Mouse (Mus musculus) midbrain, embryonic 10.5 days (tissue): Measurements from ENCODE around the gene Adamtsl4. TPM values are rescaled to one million over a fixed set of nuclear protein-coding genes. Genes with fewer than 3 reads are reported as not detected.

Experiments used
- DNase-seq: peaks from one replicate; pipeline ENCODE4 v3.0.0-alpha.2; 2017; ENCODE audit warnings: low spot score
- H3K27ac ChIP-seq: fragments of 300-500 bp; sonication (generic); replicated peaks from 2 replicates; pipeline ENCODE4 v1.5.1; 2016; ENCODE audit warnings: mild to moderate bottlenecking
- H3K27me3 ChIP-seq: fragments of 300-500 bp; sonication (generic); 2 replicates; pipeline ENCODE4 v1.6.1; 2016; ENCODE audit warnings: low read depth, mild to moderate bottlenecking; ENCODE audit not compliant: poor library complexity, severe bottlenecking
- H3K36me3 ChIP-seq: fragments of 300-500 bp; sonication (generic); 2 replicates; pipeline ENCODE4 v1.6.1; 2016; ENCODE audit warnings: mild to moderate bottlenecking, moderate library complexity
- H3K4me1 ChIP-seq: fragments of 300-500 bp; sonication (generic); 2 replicates; pipeline ENCODE4 v1.6.1; 2016
- H3K4me3 ChIP-seq: fragments of 300-500 bp; sonication (generic); 2 replicates; pipeline ENCODE4 v1.5.1; 2016; ENCODE audit warnings: mild to moderate bottlenecking, moderate library complexity
- H3K9me3 ChIP-seq: fragments of 300-500 bp; sonication (generic); replicated peaks from 2 replicates; pipeline ENCODE4 v1.6.1; 2016; ENCODE audit warnings: mild to moderate bottlenecking
- WGBS: fragments of 180-500 bp; shearing (Covaris S2); methylation state at CpG from one replicate; pipeline ENCODE4 v1.1.7; 2016; 5-methylcytosine and 5-hydroxymethylcytosine counted together
- polyA plus RNA-seq: library from polyadenylated mRNA; unstranded; fragments of >200 nt; fragmentation: Nextera tagmentation; extraction: Ambion mirVana; gene quantifications from 2 replicates; pipeline ENCODE4 v1.2.1, GENCODE M21; 2016

The Adamtsl4 gene
- polyA plus RNA-seq, 1 experiment from 2014 or later: 1.4 TPM

DNA sequence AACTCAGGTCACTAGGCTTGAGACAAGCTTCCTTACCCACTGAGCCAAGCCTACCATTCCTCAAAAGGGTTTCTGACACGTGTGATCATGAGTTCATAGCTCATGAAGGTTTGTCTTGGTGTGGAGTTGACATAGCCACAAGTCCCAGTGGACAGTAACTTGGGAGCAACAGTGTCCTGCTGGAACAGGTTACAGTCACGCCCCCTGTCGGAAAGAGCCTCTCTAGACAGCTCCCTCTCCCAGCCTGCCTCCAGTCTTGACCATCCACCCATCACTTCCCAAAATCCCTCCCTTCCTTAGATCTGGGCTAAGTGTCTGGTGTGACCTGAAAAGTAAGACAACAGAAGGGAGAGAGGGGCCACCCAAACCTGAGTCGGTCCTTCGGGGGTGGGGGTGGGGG is 4.8 kb downstream of the Adamtsl4 start:
- no peaks in the 10 kb centered on the region for H3K9me3 ChIP-seq
- no peak overlapping the region for H3K4me3 ChIP-seq
- H3K36me3 ChIP-seq: no peaks in the 10 kb centered on the region
- H3K27ac ChIP-seq: no peak overlapping the region
- no peak for DNase-seq
- 66% methylated on average over 5 of the region's 5 CpGs for WGBS
- peaks cover 15% of the 10 kb centered on the region for H3K27me3 ChIP-seq
- peaks cover 40% of the 10 kb centered on the region for H3K4me1 ChIP-seq

DNA sequence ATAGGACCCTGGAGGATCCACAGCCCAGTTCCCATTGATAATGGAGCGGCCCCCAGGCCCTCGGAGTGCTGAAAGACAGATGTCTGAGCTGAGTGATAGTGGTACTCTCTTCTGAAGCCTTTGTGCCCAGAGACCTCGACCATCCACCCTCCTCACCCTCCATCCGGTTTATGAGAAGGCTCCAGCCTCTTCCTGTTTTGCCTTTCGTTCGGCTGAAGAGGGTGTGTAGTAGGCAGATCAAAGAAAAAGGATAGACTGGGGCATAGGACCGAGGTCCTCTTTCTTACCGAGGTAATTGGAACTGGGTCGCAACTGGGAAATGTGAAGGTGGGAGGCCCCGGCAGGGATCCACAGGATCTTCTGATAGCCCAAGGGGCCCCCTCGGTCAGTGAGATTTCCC is 6.4 kb downstream of the Adamtsl4 start:
- Histone ChIP-seq H3K4me1 (peaks cover 29% of the 10 kb centered on the region), H3K27ac (peak overlapping the region; percentile 25; the same call in 1 of the 2 replicates), H3K9me3 (no peaks in the 10 kb centered on the region), H3K36me3 (no peaks in the 10 kb centered on the region), H3K4me3 (no peak overlapping the region), H3K27me3 (peaks cover 2% of the 10 kb centered on the region; the same call in 1 of the 2 replicates)
- DNase-seq: no peak
- 60% methylated on average over 11 of the region's 11 CpGs for WGBS

DNA sequence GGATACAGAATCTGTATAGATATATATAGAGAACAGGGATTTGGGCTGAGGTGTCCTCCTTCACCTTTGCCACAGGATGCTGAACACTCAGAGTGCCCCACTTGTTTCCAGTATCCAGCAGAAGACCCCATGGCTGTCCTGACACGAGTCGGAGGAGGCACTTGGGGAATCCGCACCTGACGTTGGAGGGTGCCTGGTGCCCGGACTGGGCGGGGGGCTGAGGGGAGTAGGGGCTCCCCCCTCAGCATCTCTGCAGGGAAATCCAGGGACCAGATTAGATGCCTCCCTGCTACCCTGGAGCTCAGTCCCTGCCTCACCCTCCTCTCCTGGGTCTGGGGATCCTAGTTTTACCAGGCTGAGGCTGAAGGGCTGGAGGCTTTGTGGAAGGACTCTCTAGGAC is 7.0 kb downstream of the Adamtsl4 start:
- Histone ChIP-seq H3K27me3 (no peaks in the 10 kb centered on the region), H3K9me3 (no peaks in the 10 kb centered on the region), H3K4me3 (no peak overlapping the region), H3K36me3 (no peaks in the 10 kb centered on the region), H3K27ac (no peak overlapping the region), H3K4me1 (peaks cover 30% of the 10 kb centered on the region)
- DNase-seq: no peak
- WGBS: 81% methylated on average over 6 of the region's 6 CpGs

DNA sequence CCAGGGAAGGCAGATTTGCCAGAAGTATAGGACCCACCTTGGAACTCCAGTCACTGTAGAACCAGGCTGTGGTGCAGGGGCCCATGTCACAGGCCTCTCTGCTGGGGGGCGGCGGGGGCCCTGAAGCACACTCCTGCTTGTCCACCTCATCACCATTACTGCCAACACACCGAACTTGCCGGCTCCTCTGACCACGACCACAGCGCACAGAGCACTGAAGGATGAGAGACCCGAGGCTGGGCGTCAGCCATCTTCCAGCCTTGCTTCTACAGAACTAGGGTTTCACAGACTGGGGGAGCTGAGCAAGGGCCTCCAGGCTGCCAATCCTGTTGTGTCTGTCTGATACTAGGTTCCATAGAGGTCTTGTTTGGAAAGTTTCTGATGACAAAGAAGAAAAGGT is 8.2 kb downstream of the Adamtsl4 start:
- H3K4me1 ChIP-seq: peaks cover 31% of the 10 kb centered on the region
- no peaks in the 10 kb centered on the region for H3K9me3 ChIP-seq
- H3K36me3 ChIP-seq: no peaks in the 10 kb centered on the region
- no peak overlapping the region for H3K27ac ChIP-seq
- 92% methylated on average over 8 of the region's 8 CpGs for WGBS
- no peak for DNase-seq
- H3K4me3 ChIP-seq: no peak overlapping the region
- H3K27me3 ChIP-seq: no peaks in the 10 kb centered on the region

DNA sequence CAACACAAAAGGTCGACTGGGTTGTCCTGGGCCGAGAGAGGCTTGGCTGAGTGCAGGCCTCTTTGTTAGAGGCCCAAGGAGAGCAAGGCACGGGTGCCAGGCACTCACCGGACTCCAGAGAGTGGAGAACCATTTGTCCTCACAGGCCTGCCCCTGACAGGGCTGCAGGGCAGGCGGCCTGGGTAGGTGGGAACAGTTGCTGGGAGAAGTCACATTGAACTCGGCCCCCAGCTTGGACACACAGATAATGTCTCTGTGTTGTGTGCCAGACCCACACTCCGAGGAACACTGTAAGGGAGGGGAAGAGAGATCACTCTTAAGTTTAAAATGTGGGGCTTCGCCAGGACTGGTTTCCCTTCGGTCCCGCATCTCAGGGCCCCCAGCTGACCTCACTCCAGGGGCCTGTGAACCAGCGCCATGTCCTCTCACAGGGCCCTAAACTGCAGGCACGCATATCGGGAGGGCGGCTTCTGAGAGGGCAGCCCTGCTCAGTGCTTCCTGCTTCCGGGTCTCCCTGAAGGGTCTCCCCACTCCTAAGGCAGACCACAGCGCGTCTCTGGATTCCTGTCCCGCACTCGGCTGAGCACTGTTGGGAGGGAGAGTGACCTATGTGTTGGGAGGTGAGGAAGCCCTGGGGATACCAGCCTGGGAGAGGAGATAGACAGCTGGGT is 10.2 kb downstream of the Adamtsl4 start:
- WGBS: 82% methylated on average over 19 of the region's 19 CpGs
- peaks cover 18% of the 10 kb centered on the region for H3K36me3 ChIP-seq
- H3K9me3 ChIP-seq: no peaks in the 10 kb centered on the region
- no peaks in the 10 kb centered on the region for H3K27me3 ChIP-seq
- peaks cover 47% of the 10 kb centered on the region for H3K4me1 ChIP-seq
- no peak overlapping the region for H3K27ac ChIP-seq
- no peak for DNase-seq
- no peak overlapping the region for H3K4me3 ChIP-seq

DNA sequence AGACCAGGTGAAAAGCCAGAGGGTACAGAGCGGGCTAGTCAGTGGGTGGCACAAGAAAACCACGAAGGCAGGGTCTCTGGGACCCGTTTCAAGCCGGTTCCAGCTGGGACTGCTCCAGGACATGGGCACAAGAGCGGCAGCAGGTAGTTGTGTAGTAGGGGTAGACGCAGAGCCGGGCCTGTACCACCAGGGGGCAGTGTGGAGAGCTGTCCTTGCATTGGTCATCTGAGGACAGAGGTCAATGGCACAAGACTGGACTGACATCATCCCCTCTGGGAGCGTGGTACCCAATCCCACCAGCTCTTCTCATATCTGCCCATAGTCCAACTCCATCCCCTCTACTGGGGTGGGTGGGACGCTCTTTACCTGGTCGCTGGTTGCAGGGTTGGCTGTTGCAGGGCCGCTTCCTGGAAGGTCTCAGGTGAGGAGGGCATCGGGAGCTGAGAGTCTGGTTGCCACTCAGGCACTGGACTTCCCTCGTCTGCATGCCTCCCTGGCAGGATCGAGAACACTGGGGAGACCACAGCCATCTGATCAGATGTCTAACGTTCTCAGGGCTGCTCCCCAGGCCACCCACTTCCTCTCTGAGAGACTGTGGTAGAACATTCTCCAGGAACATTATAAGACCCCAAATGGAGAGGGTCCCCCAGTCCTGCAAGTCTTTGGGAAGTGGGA is 10.8 kb downstream of the Adamtsl4 start:
- peaks cover 50% of the 10 kb centered on the region for H3K4me1 ChIP-seq
- WGBS: 61% methylated on average over 15 of the region's 15 CpGs

DNA sequence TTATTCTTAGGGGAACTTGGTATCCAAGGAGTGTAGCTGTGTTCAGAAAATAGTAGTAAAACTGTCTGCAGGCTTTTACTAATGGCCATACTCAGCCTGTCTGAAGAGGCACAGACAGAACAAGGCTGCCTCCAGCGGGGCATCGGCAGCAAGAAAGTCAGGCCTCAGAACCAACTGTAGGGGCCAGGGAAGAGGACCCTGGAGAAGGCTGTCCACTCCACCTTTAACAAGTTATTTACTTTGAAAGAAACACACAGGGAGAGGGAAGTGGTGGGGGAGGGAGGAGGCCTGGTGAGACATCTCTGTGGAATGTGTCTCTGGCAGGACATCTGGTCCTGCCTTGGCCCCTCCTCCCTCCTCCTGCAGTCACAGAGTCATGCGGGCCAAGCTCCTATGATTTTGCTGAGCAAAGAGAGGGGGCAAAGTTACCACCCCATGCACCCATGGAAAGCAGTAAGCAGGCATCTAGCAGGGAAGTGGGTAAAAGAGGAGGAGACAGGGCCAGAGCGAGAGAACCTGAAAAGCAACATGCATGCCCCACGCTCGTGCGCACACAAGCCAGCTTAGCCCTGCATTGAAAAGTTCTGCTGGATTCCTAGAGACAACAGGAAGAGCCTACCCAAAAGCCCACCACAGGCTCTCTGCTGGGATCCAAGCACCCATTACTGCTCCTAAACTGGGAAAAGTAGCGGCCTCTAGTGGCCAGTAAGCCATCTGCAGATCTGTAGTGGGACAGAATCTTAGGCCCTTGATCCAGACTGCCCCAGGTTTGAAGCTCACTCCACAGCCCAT is 12.2 kb downstream of the Adamtsl4 start:
- no peaks in the 10 kb centered on the region for H3K27me3 ChIP-seq
- H3K27ac ChIP-seq: peak overlapping the region; percentile 69
- WGBS: 24% methylated on average over 8 of the region's 8 CpGs
- DNase-seq: peak; percentile 62
- peak overlapping the region; percentile 16; the same call in 1 of the 2 replicates for H3K4me3 ChIP-seq
- no peaks in the 10 kb centered on the region for H3K9me3 ChIP-seq
- peaks cover 37% of the 10 kb centered on the region for H3K36me3 ChIP-seq
- H3K4me1 ChIP-seq: peaks cover 41% of the 10 kb centered on the region

More for the DNA sequence above, 10.8 kb downstream of the Adamtsl4 start:
- H3K4me3 ChIP-seq: no peak overlapping the region
- no peaks in the 10 kb centered on the region for H3K27me3 ChIP-seq
- peaks cover 23% of the 10 kb centered on the region for H3K36me3 ChIP-seq
- no peak overlapping the region for H3K27ac ChIP-seq
- DNase-seq: peak; percentile 80
- no peaks in the 10 kb centered on the region for H3K9me3 ChIP-seq

DNA sequence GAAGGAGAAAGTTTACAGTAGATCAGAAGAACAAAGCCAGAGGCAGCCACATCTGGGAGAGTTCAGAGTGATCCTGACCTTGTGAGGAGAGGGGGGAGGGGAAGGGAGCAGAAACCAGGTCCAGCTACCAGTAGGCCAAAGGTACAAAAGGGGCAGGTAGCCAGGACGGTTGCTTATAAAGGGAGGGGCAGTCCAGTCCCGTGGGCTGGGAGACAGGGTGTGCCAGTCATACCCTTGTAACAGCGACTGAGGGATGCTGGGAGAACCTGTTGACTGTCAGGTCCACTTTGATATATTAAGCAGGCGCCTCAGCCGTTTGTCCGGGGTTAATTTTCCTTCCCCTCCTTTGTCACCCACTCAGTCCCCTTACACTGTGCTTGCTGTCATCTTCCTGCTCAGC is 12.9 kb downstream of the Adamtsl4 start:
- DNase-seq: no peak
- 34% methylated on average over 6 of the region's 6 CpGs for WGBS
- H3K27ac ChIP-seq: peak overlapping the region; percentile 69
- no peaks in the 10 kb centered on the region for H3K9me3 ChIP-seq
- peaks cover 40% of the 10 kb centered on the region for H3K36me3 ChIP-seq
- H3K4me3 ChIP-seq: no peak overlapping the region
- no peaks in the 10 kb centered on the region for H3K27me3 ChIP-seq
- peaks cover 41% of the 10 kb centered on the region for H3K4me1 ChIP-seq

DNA sequence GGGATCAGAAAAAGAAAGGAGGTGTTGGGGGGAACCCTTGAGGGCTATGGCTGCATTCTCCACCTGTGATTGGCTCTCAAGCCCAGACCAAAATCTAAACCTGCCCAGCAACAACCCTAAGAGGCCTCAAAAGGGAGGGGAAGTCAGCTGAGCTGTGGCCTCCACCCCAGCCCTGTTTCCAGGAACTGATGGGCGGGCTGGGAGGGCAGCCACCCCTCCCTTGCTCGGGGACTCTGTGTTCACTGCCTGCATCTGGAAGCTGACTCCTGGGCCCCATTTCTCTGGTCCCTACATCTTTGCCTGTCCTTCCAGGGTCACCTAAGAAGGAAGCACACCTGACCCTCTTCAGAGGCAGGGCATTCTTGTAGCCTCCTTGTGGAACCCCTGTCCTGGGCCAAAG is 13.5 kb downstream of the Adamtsl4 start:
- Histone ChIP-seq H3K9me3 (no peaks in the 10 kb centered on the region), H3K27me3 (no peaks in the 10 kb centered on the region), H3K4me1 (peaks cover 41% of the 10 kb centered on the region), H3K36me3 (peaks cover 46% of the 10 kb centered on the region), H3K27ac (peak overlapping the region; percentile 65), H3K4me3 (no peak overlapping the region; the same call in 1 of the 2 replicates)
- 52% methylated on average over 2 of the region's 2 CpGs for WGBS
- no peak for DNase-seq

DNA sequence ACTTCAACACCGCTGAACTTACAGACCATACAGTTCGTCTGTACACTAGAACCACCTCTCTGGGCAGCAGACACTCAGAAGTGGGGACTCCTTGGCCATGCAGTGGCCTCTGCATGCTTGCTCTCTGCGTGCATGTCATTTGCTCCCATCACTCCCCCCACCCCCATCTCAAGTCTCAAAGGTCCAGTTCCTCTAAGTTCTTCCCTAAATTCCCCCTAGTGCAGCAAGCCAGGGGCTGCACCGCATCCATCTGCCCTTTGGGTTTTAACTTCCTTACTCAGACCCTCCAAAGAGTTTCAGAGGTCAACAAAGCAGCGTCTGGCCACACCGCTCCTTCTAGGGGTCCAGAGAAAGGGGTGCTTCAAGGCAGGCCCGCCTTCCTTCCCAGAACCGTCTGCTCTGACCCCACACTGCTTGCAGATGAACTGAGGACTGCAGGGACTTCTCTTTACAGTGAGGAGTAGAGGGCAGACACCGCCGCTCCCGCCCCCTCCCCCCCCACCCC is 14.0 kb downstream of the Adamtsl4 start:
- H3K4me3 ChIP-seq: no peak overlapping the region; the same call in 1 of the 2 replicates
- H3K36me3 ChIP-seq: peaks cover 51% of the 10 kb centered on the region
- 26% methylated on average over 11 of the region's 11 CpGs for WGBS
- H3K27ac ChIP-seq: peak overlapping the region; percentile 65
- no peaks in the 10 kb centered on the region for H3K9me3 ChIP-seq
- DNase-seq: no peak
- H3K4me1 ChIP-seq: peaks cover 41% of the 10 kb centered on the region
- H3K27me3 ChIP-seq: no peaks in the 10 kb centered on the region

DNA sequence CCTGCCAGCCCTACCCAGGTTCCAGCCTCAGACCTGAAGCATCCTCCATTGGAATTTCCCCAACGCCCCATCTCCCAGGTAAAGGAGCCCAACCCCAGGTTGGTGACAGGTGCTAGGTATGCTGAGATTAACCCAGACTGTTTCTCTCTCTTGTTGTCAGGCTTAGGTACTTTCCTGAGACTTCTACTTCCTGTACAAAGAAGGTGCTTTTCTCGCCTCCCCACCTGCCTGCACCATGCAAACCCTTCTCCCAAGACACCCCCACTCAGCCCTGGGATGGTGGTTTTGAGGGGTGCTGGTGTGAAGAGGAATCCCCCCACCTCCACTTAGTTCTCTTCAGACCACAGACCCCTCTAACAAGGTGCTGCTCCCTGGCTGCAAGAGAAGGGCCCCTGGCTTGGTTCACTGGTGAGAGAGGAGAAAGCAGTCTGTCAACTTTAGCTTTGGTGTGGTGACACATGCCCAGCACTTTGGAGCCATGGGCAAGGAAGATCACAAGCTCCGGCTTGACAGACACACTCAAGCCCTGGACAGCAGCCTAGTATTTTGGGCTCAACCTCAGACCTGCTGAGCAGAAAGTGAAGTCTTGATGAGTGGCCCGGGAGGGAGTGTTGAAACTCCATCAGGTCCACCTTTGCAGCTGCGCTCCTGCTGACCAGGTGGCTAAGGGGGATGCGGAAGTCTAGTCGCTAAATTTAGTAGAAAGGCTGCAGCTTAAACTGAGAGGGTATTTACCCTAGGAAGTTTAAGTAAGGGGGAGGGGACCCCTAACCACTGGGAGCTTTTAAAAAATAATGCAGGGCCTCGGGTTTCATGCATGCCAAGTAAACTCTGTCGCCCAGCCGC is 14.6 kb downstream of the Adamtsl4 start:
- Histone ChIP-seq H3K36me3 (peaks cover 58% of the 10 kb centered on the region), H3K27ac (peak overlapping the region; percentile 65; the same call in 1 of the 2 replicates), H3K27me3 (no peaks in the 10 kb centered on the region), H3K4me3 (no peak overlapping the region), H3K9me3 (no peaks in the 10 kb centered on the region), H3K4me1 (peaks cover 45% of the 10 kb centered on the region)
- no peak for DNase-seq
- WGBS: 61% methylated on average over 10 of the region's 10 CpGs

DNA sequence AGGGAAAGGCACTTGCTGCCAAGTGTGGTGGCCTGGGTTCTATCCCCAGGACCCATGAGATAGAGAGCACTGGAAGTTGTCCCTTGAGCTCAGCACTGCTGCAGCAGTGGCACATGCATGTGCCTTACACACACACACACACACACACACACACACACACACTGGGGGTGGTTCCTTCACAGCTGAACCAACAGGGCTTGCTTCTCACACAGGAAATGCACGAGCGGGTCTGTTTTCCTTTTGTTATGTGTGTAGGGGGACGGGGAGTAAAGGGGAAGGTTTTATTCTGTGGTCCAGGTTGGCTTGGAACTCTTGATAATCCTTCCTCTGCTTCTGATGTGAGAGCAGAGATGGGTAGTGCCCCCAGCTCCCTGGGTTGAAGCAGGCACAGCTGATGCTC is 15.3 kb downstream of the Adamtsl4 start:
- Histone ChIP-seq H3K27me3 (no peaks in the 10 kb centered on the region), H3K9me3 (no peaks in the 10 kb centered on the region), H3K36me3 (peaks cover 64% of the 10 kb centered on the region), H3K27ac (no peak overlapping the region), H3K4me1 (peaks cover 50% of the 10 kb centered on the region), H3K4me3 (no peak overlapping the region)
- WGBS: 59% methylated on average over 3 of the region's 3 CpGs
- no peak for DNase-seq
